Mouse (Mus musculus) kidney, embryonic 16.5 days (tissue): ENCODE measurements at regions not wholly inside any gene's neighbourhood (a gene's known extent, or its start where the extent isn't known, plus 50 kb on each side); places are given as distances from the start of the nearest gene placed in this dataset.

Experiments used
- ATAC-seq: fragments of 200-750 bp; cut with Nextera tagmentation; 2 replicates; pipeline ENCODE4 v1.8.0; 2017; ENCODE audit warnings: moderate TSS enrichment; ENCODE audit not compliant: low FRiP score, low TSS enrichment
- H3K27ac ChIP-seq: fragments of 300-500 bp; sonication (generic); 2 replicates; pipeline ENCODE4 v1.5.1; 2014; ENCODE audit warnings: low read length
- H3K27me3 ChIP-seq: fragments of 300-500 bp; sonication (generic); 2 replicates; pipeline ENCODE4 v1.6.1; 2014; ENCODE audit warnings: low read length, control low read depth, mixed read lengths; ENCODE audit not compliant: insufficient read depth
- H3K36me3 ChIP-seq: fragments of 300-500 bp; sonication (generic); 2 replicates; pipeline ENCODE4 v1.6.1; 2014; ENCODE audit warnings: low read length, control low read depth, mixed read lengths; ENCODE audit not compliant: insufficient read depth
- H3K4me1 ChIP-seq: fragments of 300-500 bp; sonication (generic); 2 replicates; pipeline ENCODE4 v1.6.1; 2014; ENCODE audit warnings: low read length, control low read depth, mixed read lengths; ENCODE audit not compliant: insufficient read depth
- H3K4me2 ChIP-seq: fragments of 300-500 bp; sonication (generic); replicated peaks from 2 replicates; pipeline ENCODE4 v1.6.1; 2014; ENCODE audit warnings: low read depth, low read length
- H3K4me3 ChIP-seq: fragments of 300-500 bp; sonication (generic); 2 replicates; pipeline ENCODE4 v1.5.1; 2014; ENCODE audit warnings: mild to moderate bottlenecking, low read length
- H3K9ac ChIP-seq: fragments of 300-500 bp; sonication (generic); replicated peaks from 2 replicates; pipeline ENCODE4 v1.6.1; 2014; ENCODE audit warnings: low read length
- H3K9me3 ChIP-seq: fragments of 300-500 bp; sonication (generic); 2 replicates; pipeline ENCODE4 v1.6.1; 2016; ENCODE audit warnings: low read length, control low read depth
- WGBS: fragments of 180-500 bp; shearing (Covaris S2); extraction: QIAGEN DNeasy Blood & Tissue Kit; methylation state at CpG from one replicate; pipeline ENCODE4 v1.1.7; 2014; 5-methylcytosine and 5-hydroxymethylcytosine counted together

- Histone ChIP-seq H3K9me3 (0 out of 2 replicates have a peak, but pooled peaks cover 3% of the 10 kb centered on the region), H3K4me1 (peaks cover 9% of the 10 kb centered on the region), H3K36me3 (no peaks in the 10 kb centered on the region), H3K9ac (no peak overlapping the region), H3K27ac (no peak overlapping the region), H3K4me3 (no peak overlapping the region), H3K4me2 (no peak overlapping the region), H3K27me3 (no peaks in the 10 kb centered on the region)
- ATAC-seq: peak; percentile 77; the same call in 1 of the 2 replicates
- WGBS: 29% methylated on average over 15 of the region's 15 CpGs
Measured at GRCm38 (mm10) chr5:111929180-111929990, 195.7 kb downstream of the Gm26897 start.

GRCm38 (mm10) chr5:111929991-111930339 lies 196.2 kb downstream of the Gm26897 start:
- Histone ChIP-seq H3K4me2 (no peak overlapping the region), H3K27me3 (no peaks in the 10 kb centered on the region), H3K36me3 (no peaks in the 10 kb centered on the region), H3K4me1 (peaks cover 9% of the 10 kb centered on the region), H3K27ac (no peak overlapping the region), H3K4me3 (no peak overlapping the region), H3K9me3 (0 out of 2 replicates have a peak, but pooled peaks cover 3% of the 10 kb centered on the region), H3K9ac (no peak overlapping the region)
- no peak for ATAC-seq
- WGBS: 55% methylated on average over 3 of the region's 3 CpGs

GRCm38 (mm10) chr5:111931733-111932132 lies 198.0 kb downstream of the Gm26897 start:
- 77% methylated on average over 3 of the region's 3 CpGs for WGBS

GRCm38 (mm10) chr5:111935381-111936134 lies 201.8 kb downstream of the Gm26897 start:
- 86% methylated on average over 3 of the region's 3 CpGs for WGBS
- no peak for ATAC-seq

More at GRCm38 (mm10) chr5:111931733-111932132, 198.0 kb downstream of the Gm26897 start:
- no peak for ATAC-seq
- Histone ChIP-seq H3K9me3 (0 out of 2 replicates have a peak, but pooled peaks cover 3% of the 10 kb centered on the region), H3K27me3 (no peaks in the 10 kb centered on the region), H3K4me1 (peaks cover 9% of the 10 kb centered on the region), H3K4me2 (no peak overlapping the region), H3K27ac (no peak overlapping the region), H3K4me3 (no peak overlapping the region), H3K36me3 (no peaks in the 10 kb centered on the region), H3K9ac (no peak overlapping the region)

DNA sequence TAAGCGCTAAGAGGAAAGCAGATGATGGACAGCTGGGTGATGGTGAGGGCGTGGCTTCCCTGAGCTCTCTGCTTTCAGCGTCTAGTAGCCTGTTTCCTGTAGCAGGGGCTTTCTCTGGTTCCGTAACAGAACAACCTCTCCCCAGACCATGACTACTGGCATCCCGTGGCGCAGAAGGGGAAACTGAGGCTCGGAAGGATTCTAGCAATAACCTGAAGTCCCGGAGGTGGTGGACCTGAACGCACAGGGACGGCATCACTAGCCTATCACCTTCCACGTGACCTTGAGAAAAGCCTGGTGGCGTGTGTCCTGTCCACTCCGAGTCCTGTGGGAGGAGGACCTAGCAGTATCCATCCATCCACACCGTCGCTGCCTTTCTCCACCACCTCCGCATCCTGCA lies 208.1 kb downstream of the Gm26897 start:
- Histone ChIP-seq H3K4me2 (no peak overlapping the region), H3K36me3 (no peaks in the 10 kb centered on the region), H3K4me3 (no peak overlapping the region), H3K27me3 (no peaks in the 10 kb centered on the region), H3K9me3 (no peaks in the 10 kb centered on the region), H3K9ac (no peak overlapping the region), H3K27ac (no peak overlapping the region), H3K4me1 (no peaks in the 10 kb centered on the region)
- no peak for ATAC-seq
- 74% methylated on average over 16 of the region's 16 CpGs for WGBS

More at GRCm38 (mm10) chr5:111935381-111936134, 201.8 kb downstream of the Gm26897 start:
- Histone ChIP-seq H3K9ac (no peak overlapping the region), H3K9me3 (0 out of 2 replicates have a peak, but pooled peaks cover 3% of the 10 kb centered on the region), H3K4me2 (no peak overlapping the region), H3K4me3 (no peak overlapping the region), H3K36me3 (no peaks in the 10 kb centered on the region), H3K27me3 (no peaks in the 10 kb centered on the region), H3K4me1 (no peaks in the 10 kb centered on the region), H3K27ac (no peak overlapping the region)

GRCm38 (mm10) chr5:111942792-111943191 lies 209.1 kb downstream of the Gm26897 start:
- no peaks in the 10 kb centered on the region for H3K27me3 ChIP-seq
- no peaks in the 10 kb centered on the region for H3K4me1 ChIP-seq
- no peak overlapping the region for H3K4me3 ChIP-seq
- 86% methylated on average over 2 of the region's 2 CpGs for WGBS
- no peaks in the 10 kb centered on the region for H3K9me3 ChIP-seq
- no peak overlapping the region for H3K4me2 ChIP-seq
- no peak overlapping the region for H3K9ac ChIP-seq
- ATAC-seq: no peak
- H3K27ac ChIP-seq: no peak overlapping the region
- H3K36me3 ChIP-seq: no peaks in the 10 kb centered on the region

DNA sequence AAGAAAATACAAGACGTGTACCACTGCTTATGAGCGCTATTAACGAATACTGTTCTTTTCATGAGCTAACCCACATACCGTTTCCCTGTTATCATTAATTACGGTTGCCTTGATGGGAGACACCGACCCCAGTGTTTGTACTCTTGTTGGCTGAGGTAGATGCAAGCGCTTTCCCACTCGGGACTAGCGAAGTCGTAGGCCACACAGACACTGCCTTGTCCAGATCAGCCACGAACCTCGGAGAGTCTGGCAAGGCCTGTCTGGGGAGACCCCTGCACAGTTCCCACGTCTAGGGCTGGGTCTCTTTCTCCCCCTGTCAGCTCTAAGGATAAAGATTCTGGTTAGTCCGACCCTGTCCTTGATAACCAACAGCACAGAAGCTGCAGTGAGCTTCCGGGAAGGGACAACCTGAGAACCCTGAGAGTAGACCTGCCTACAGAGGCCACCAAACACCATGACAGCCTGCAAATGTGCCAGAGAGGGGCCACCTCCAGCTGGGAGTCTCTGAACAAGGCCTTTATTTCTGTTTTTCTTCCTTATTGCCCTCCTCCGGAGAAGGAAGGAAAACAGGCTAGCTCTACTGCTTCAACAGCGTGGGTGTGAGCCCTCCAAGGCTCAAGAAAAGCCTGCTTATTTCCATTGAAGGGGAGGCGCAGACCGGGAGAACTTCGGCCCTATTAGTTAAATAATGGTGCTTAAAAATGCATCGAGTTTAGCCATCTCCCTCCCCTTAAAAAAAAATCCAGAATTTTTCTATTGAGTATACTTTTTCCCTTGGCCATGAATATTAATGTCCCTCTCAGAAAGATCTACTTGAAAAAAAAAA lies 209.8 kb downstream of the Gm26897 start:
- no peak for ATAC-seq
- H3K4me2 ChIP-seq: no peak overlapping the region
- no peaks in the 10 kb centered on the region for H3K36me3 ChIP-seq
- H3K27ac ChIP-seq: no peak overlapping the region
- H3K9ac ChIP-seq: no peak overlapping the region
- no peak overlapping the region for H3K4me3 ChIP-seq
- no peaks in the 10 kb centered on the region for H3K9me3 ChIP-seq
- no peaks in the 10 kb centered on the region for H3K27me3 ChIP-seq
- 59% methylated on average over 21 of the region's 21 CpGs for WGBS
- no peaks in the 10 kb centered on the region for H3K4me1 ChIP-seq

DNA sequence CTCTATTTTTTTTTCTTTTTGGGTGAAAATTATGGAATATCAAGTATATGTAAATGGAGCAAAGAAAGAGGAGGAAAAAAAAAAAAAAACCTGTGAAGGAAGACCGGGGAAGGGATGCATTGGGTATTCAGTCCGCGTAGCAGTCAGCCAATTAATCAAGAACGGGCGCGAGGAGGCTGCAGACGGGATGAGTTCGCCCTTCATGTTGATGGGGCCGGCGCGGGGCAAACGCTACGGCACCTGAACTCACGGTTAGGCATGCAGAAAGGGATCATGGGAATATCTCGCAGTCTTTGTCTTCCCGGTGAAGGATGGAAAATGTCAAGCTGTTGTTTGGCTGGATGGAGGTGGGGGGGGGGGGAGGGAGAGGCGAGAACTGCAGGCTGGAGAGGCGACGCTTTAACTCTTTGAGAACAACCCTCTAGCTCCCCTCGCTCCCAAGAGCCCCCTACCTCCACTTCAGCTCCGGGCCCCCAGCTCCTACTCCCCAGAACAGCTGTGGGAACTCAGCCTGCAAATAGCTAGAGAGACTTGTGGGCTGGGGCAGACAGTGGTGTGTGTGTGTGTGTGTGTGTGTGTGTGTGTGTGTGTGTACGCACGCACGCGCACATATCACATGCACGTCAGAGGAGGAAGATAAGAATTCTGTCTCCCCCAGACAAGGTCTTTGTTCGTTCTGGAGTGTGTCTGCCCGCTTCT lies 210.7 kb downstream of the Gm26897 start:
- WGBS: 27% methylated on average over 26 of the region's 28 CpGs
- no peaks in the 10 kb centered on the region for H3K36me3 ChIP-seq
- no peaks in the 10 kb centered on the region for H3K9me3 ChIP-seq
- H3K9ac ChIP-seq: no peak overlapping the region
- H3K27ac ChIP-seq: no peak overlapping the region
- H3K4me2 ChIP-seq: peak overlapping the region; percentile 23
- no peaks in the 10 kb centered on the region for H3K27me3 ChIP-seq
- ATAC-seq: no peak
- no peaks in the 10 kb centered on the region for H3K4me1 ChIP-seq
- no peak overlapping the region for H3K4me3 ChIP-seq

DNA sequence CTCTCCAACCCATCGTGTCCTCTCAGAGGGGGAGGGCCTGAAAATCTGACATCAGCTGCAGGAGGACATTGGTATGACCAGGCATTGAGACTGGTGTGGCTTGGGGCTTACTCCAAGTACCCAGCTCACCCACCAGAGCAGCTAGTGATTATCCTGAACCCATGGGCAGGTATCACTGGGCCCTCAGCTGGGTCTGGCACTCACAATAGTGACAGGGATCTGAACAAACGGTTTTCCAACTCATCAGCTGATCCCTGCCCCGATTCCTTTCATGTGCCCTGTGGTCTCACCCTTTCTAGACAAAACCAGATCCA lies 211.2 kb downstream of the Gm26897 start:
- Histone ChIP-seq H3K4me3 (no peak overlapping the region), H3K4me1 (no peaks in the 10 kb centered on the region), H3K4me2 (no peak overlapping the region), H3K36me3 (no peaks in the 10 kb centered on the region), H3K27me3 (no peaks in the 10 kb centered on the region), H3K9me3 (no peaks in the 10 kb centered on the region), H3K9ac (no peak overlapping the region), H3K27ac (no peak overlapping the region)
- WGBS: 47% methylated on average over 3 of the region's 3 CpGs
- ATAC-seq: no peak
